Mouse (Mus musculus) ES-Bruce4 (cell line): ENCODE measurements at regions not wholly inside any gene's neighbourhood (a gene's known extent, or its start where the extent isn't known, plus 50 kb on each side); places are given as distances from the start of the nearest gene placed in this dataset.

Source experiments
- H3K27ac ChIP-seq: 2 replicates; pipeline ENCODE4 v1.5.1; 2012; ENCODE audit warnings: low read length, inconsistent platforms; ENCODE audit not compliant: insufficient read depth
- H3K27me3 ChIP-seq: 2 replicates; pipeline ENCODE4 v1.6.1; 2012; ENCODE audit warnings: mild to moderate bottlenecking, low read length, inconsistent platforms; ENCODE audit not compliant: control insufficient read depth, poor library complexity, insufficient read depth, severe bottlenecking
- H3K36me3 ChIP-seq: 2 replicates; pipeline ENCODE4 v1.6.1; 2012; ENCODE audit warnings: inconsistent platforms, mild to moderate bottlenecking, low read length, moderate library complexity; ENCODE audit not compliant: control insufficient read depth, poor library complexity, insufficient read depth, severe bottlenecking
- H3K4me1 ChIP-seq: one replicate; pipeline ENCODE4 v1.8.1; 2011; ENCODE audit warnings: low read length; ENCODE audit not compliant: control insufficient read depth, insufficient read depth
- H3K4me3 ChIP-seq: 2 replicates; pipeline ENCODE4 v1.5.1; 2011; ENCODE audit warnings: low read depth, mild to moderate bottlenecking, low read length
- H3K9ac ChIP-seq: 2 replicates; pipeline ENCODE4 v1.6.1; 2012; ENCODE audit warnings: low read depth, mild to moderate bottlenecking, inconsistent platforms; ENCODE audit not compliant: poor library complexity, severe bottlenecking
- H3K9me3 ChIP-seq: replicated peaks from 2 replicates; pipeline ENCODE4 v1.6.1; 2012; ENCODE audit warnings: mild to moderate bottlenecking, low read length, inconsistent platforms; ENCODE audit not compliant: control insufficient read depth, poor library complexity, insufficient read depth, severe bottlenecking
- CTCF ChIP-seq: IDR thresholded peaks from one replicate; pipeline ENCODE4 v1.8.1; 2011; ENCODE audit warnings: low read depth, low read length
- EP300 ChIP-seq: IDR thresholded peaks from 2 replicates; pipeline ENCODE4 v1.6.1; 2011; ENCODE audit warnings: low read depth, low read length; ENCODE audit not compliant: insufficient read depth
- POLR2A ChIP-seq: IDR thresholded peaks from one replicate; pipeline ENCODE4 v1.8.1; 2011; ENCODE audit warnings: low read length; ENCODE audit not compliant: insufficient read depth

- H3K36me3 ChIP-seq: no peaks in the 10 kb centered on the region
- no peak overlapping the region for H3K27ac ChIP-seq
- no peaks in the 10 kb centered on the region for H3K27me3 ChIP-seq
- H3K9ac ChIP-seq: no peak overlapping the region
- no peaks in the 10 kb centered on the region for H3K9me3 ChIP-seq
- H3K4me3 ChIP-seq: no peak overlapping the region
- TF ChIP-seq EP300 (no peak), POLR2A (no peak), CTCF (no peak)
- no peaks in the 10 kb centered on the region for H3K4me1 ChIP-seq
Observed at GRCm38 (mm10) chr6:66206197-66206925, 254.0 kb downstream of the 4930544G11Rik start.

GRCm38 (mm10) chr6:66217543-66217942, 265.1 kb downstream of the 4930544G11Rik start:
- no peak overlapping the region for H3K9ac ChIP-seq
- no peak overlapping the region for H3K4me3 ChIP-seq
- no peaks in the 10 kb centered on the region for H3K36me3 ChIP-seq
- no peak for TF ChIP-seq CTCF
- TF ChIP-seq EP300: no peak
- TF ChIP-seq POLR2A: no peak
- H3K27me3 ChIP-seq: no peaks in the 10 kb centered on the region
- no peaks in the 10 kb centered on the region for H3K4me1 ChIP-seq
- no peaks in the 10 kb centered on the region for H3K9me3 ChIP-seq
- no peak overlapping the region for H3K27ac ChIP-seq

GRCm38 (mm10) chr6:66224164-66224903, 271.9 kb downstream of the 4930544G11Rik start:
- TF ChIP-seq POLR2A: no peak
- TF ChIP-seq CTCF: no peak
- no peak for TF ChIP-seq EP300
- Histone ChIP-seq H3K9me3 (no peaks in the 10 kb centered on the region), H3K27ac (no peak overlapping the region), H3K9ac (no peak overlapping the region), H3K27me3 (no peaks in the 10 kb centered on the region), H3K4me3 (no peak overlapping the region), H3K4me1 (no peaks in the 10 kb centered on the region), H3K36me3 (no peaks in the 10 kb centered on the region)

GRCm38 (mm10) chr6:66236368-66236767, 284.0 kb downstream of the 4930544G11Rik start:
- Histone ChIP-seq H3K4me3 (no peak overlapping the region), H3K27ac (no peak overlapping the region), H3K9ac (no peak overlapping the region), H3K4me1 (no peaks in the 10 kb centered on the region), H3K27me3 (no peaks in the 10 kb centered on the region), H3K36me3 (no peaks in the 10 kb centered on the region), H3K9me3 (no peaks in the 10 kb centered on the region)
- TF ChIP-seq CTCF (no peak), POLR2A (no peak), EP300 (no peak)

- H3K36me3 ChIP-seq: no peaks in the 10 kb centered on the region
- no peak overlapping the region for H3K9ac ChIP-seq
- H3K9me3 ChIP-seq: peaks cover 27% of the 10 kb centered on the region
- no peak for TF ChIP-seq EP300
- no peak for TF ChIP-seq POLR2A
- TF ChIP-seq CTCF: no peak
- H3K27me3 ChIP-seq: no peaks in the 10 kb centered on the region
- H3K4me3 ChIP-seq: no peak overlapping the region
- no peak overlapping the region for H3K27ac ChIP-seq
- H3K4me1 ChIP-seq: no peaks in the 10 kb centered on the region
Observed at GRCm38 (mm10) chr6:66255378-66255777, 279.8 kb upstream of the Mad2l1 start.

- Histone ChIP-seq H3K4me3 (no peak overlapping the region), H3K27ac (no peak overlapping the region), H3K9ac (no peak overlapping the region), H3K27me3 (no peaks in the 10 kb centered on the region), H3K9me3 (no peaks in the 10 kb centered on the region), H3K4me1 (no peaks in the 10 kb centered on the region), H3K36me3 (no peaks in the 10 kb centered on the region)
- TF ChIP-seq EP300 (no peak), CTCF (no peak), POLR2A (no peak)
Observed at GRCm38 (mm10) chr6:66263429-66263828, 271.8 kb upstream of the Mad2l1 start.
